ENCODE assay signal across 27 mouse cellular contexts in genomic region chr13:104729261-104730046, GRCm38 (mm10).
DNase-seq lines count a peak whose midpoint lies in the region; ATAC-seq and TF ChIP-seq lines count a peak whose summit lies in the region.
"Had no signal": no experiment of that assay in that cellular context is flagged by ENCODE, and none has a peak within 500 bp of the region (broad histone marks: within the 10 kb centered on the region; RNA-seq: fewer than 3 reads in every experiment).

No protein-coding gene starts in this region.

- H3K9ac ChIP-seq in kidney, embryonic 14.5 days (ENCODE audit: low read depth, low read length): no peak overlapping the region
- H3K9ac ChIP-seq in stomach, postnatal 0 days (ENCODE audit: low read length): no peak overlapping the region
- H3K9ac ChIP-seq: embryonic facial prominence, embryonic 13.5 days; heart, embryonic 13.5 days; hindbrain, embryonic 14.5 days; liver, embryonic 14.5 days; midbrain, embryonic 13.5 days; stomach, embryonic 15.5 days had no signal

- TF ChIP-seq CTCF in stomach, postnatal 0 days (IDR thresholded peaks at IDR 0.05; ENCODE audit: low read depth): no peak

- TF ChIP-seq EP300 in stomach, postnatal 0 days (optimal IDR thresholded peaks at IDR 0.05): no peak

- H3K4me2 ChIP-seq in kidney, embryonic 14.5 days (replicated peaks; ENCODE audit: low read depth, low read length): no peak overlapping the region
- no peak overlapping the region for H3K4me2 ChIP-seq in stomach, postnatal 0 days (replicated peaks; ENCODE audit: low read depth)
- H3K4me2 ChIP-seq: embryonic facial prominence, embryonic 13.5 days; heart, embryonic 13.5 days; hindbrain, embryonic 14.5 days; midbrain, embryonic 13.5 days; stomach, embryonic 15.5 days had no signal

- H3K36me3 ChIP-seq in kidney, embryonic 14.5 days (ENCODE audit: control insufficient read depth, insufficient read depth, low read length): 0 out of 2 replicates have a peak, but pooled peaks cover 2% of the 10 kb centered on the region
- no peaks in the 10 kb centered on the region for H3K36me3 ChIP-seq in stomach, postnatal 0 days (ENCODE audit: control insufficient read depth, insufficient read depth, low read length)
- H3K36me3 ChIP-seq: stomach, embryonic 15.5 days had no signal

- H3K4me3 ChIP-seq in kidney, embryonic 14.5 days (ENCODE audit: low read length): no peak overlapping the region
- no peak overlapping the region for H3K4me3 ChIP-seq in stomach, postnatal 0 days (ENCODE audit: low read depth, low read length)
- H3K4me3 ChIP-seq: embryonic facial prominence, embryonic 13.5 days; heart, embryonic 13.5 days; layer of hippocampus, adult 2 months; midbrain, embryonic 13.5 days; stomach, embryonic 15.5 days had no signal

- no peak overlapping the region for H3K27ac ChIP-seq in kidney, embryonic 14.5 days (ENCODE audit: low read depth, low read length)
- no peak overlapping the region for H3K27ac ChIP-seq in stomach, postnatal 0 days (replicated peaks)
- H3K27ac ChIP-seq: embryonic facial prominence, embryonic 13.5 days; heart, embryonic 13.5 days; hindbrain, embryonic 14.5 days; layer of hippocampus, adult 2 months; liver, embryonic 14.5 days; macrophage; midbrain, embryonic 13.5 days; stomach, embryonic 15.5 days had no signal

- H3K27me3 ChIP-seq in kidney, embryonic 14.5 days (ENCODE audit: control insufficient read depth, insufficient read depth, low read length): no peaks in the 10 kb centered on the region
- H3K27me3 ChIP-seq in stomach, postnatal 0 days (ENCODE audit: control insufficient read depth, insufficient read depth, low read length): no peaks in the 10 kb centered on the region
- H3K27me3 ChIP-seq: CH12.LX; embryonic facial prominence, embryonic 13.5 days; heart, embryonic 13.5 days; midbrain, embryonic 13.5 days; stomach, embryonic 15.5 days had no signal

- H3K4me1 ChIP-seq in kidney, embryonic 14.5 days (ENCODE audit: control insufficient read depth, insufficient read depth, low read length): no peaks in the 10 kb centered on the region
- H3K4me1 ChIP-seq in stomach, postnatal 0 days (replicated peaks; ENCODE audit: control insufficient read depth, insufficient read depth): no peaks in the 10 kb centered on the region
- H3K4me1 ChIP-seq: embryonic facial prominence, embryonic 13.5 days; midbrain, embryonic 13.5 days; stomach, embryonic 15.5 days had no signal

- peak; percentile 2 to 26 for DNase-seq in kidney, postnatal 36 days
- peak; percentile 6 for DNase-seq in lung, postnatal 36 days
- DNase-seq in lung, postnatal 25 days (ENCODE audit: low spot score): no peak
- DNase-seq in R1 (ENCODE audit: low read depth, low spot score): peak; percentile 23
- DNase-seq in stomach, postnatal 0 days (ENCODE audit: low spot score): peak; percentile 19
- DNase-seq in cerebellum, postnatal 4 days (ENCODE audit: low spot score in 2 of 2): no peak
- DNase-seq: adrenal gland, postnatal 25 days; B cell, adult 2 months; cerebellum, adult 11-12 months; cerebellum, adult 9-11 months; gastrocnemius, postnatal 10 days; heart, postnatal 10 days; kidney, adult 9 months; left cerebral cortex, postnatal 4 days; retina, postnatal 1 day; right cerebral cortex, postnatal 14 days; thymus, postnatal 14 days had no signal

- WGBS in kidney, embryonic 14.5 days: 49% methylated on average over 3 of the region's 3 CpGs
- 29% methylated on average over 3 of the region's 3 CpGs for WGBS in stomach, postnatal 0 days

- no peaks in the 10 kb centered on the region for H3K9me3 ChIP-seq in kidney, embryonic 14.5 days (ENCODE audit: control insufficient read depth, low read length)
- H3K9me3 ChIP-seq in stomach, postnatal 0 days (ENCODE audit: control insufficient read depth, low read length): no peaks in the 10 kb centered on the region
- H3K9me3 ChIP-seq: embryonic facial prominence, embryonic 13.5 days; heart, embryonic 13.5 days; midbrain, embryonic 13.5 days; stomach, embryonic 15.5 days had no signal

- ATAC-seq in kidney, embryonic 14.5 days (ENCODE audit: low FRiP score, low TSS enrichment): no peak
- no peak for ATAC-seq in stomach, postnatal 0 days (ENCODE audit: low FRiP score, low TSS enrichment)
- ATAC-seq: midbrain, embryonic 13.5 days had no signal

Comparison
In these comparisons a context has a peak if more than half of its experiments do, and no peak if none do; other contexts are left out.
1. DNase-seq: peak in kidney, postnatal 36 days (2 of 2), lung, postnatal 36 days (single experiment), R1 (single experiment) and stomach, postnatal 0 days (single experiment); none in lung, postnatal 25 days (single experiment) and cerebellum, postnatal 4 days (0 of 2).